Mouse (Mus musculus) cerebellum, adult 2 months (tissue): ENCODE results near the gene Zfp874b.
"Not testable (repeated sequence)": the region's sequence is repeated elsewhere in the genome, so short reads cannot be mapped to it uniquely, and the experiment has no call there.

Source experiments
- CTCF ChIP-seq: fragments of 200-500 bp; IDR thresholded peaks from 2 replicates; pipeline ENCODE4 v1.5.1; 2011; ENCODE audit warnings: low read depth, mild to moderate bottlenecking, control low read depth, low read length, moderate library complexity, borderline replicate concordance; ENCODE audit not compliant: insufficient read depth
- POLR2A ChIP-seq: fragments of 200-500 bp; IDR thresholded peaks from 2 replicates; pipeline ENCODE4 v1.6.1; 2011; ENCODE audit warnings: low read length, control low read depth, borderline replicate concordance; ENCODE audit not compliant: insufficient read depth

GRCm38 (mm10) chr13:67422532-67422931 lies 61.5 kb downstream of the Zfp874b start:
- not testable (repeated sequence) for TF ChIP-seq CTCF, POLR2A
